ENCODE assay signal across 21 mouse cellular contexts in genomic region chr13:89849955-89850354, GRCm38 (mm10).
DNase-seq lines count a peak whose midpoint lies in the region; ATAC-seq lines count a peak whose summit lies in the region.
"Had no signal": no experiment of that assay in that cellular context is flagged by ENCODE, and none has a peak within 500 bp of the region (broad histone marks: within the 10 kb centered on the region; RNA-seq: fewer than 3 reads in every experiment).

No protein-coding gene starts in this region.

- no peak for DNase-seq in cerebellum, adult 8-10 months
- peak; percentile 1 for DNase-seq in left cerebral cortex, adult 11 months (ENCODE audit: low spot score)
- DNase-seq in left cerebral cortex, postnatal 10 days (ENCODE audit: extremely low spot score in 1 of 2, low spot score in 2 of 2) = no peak
- DNase-seq in cerebellum, postnatal 14 days = peak; percentile 2 to 5
- DNase-seq in layer of hippocampus, adult 9-11 months = peak; percentile 55
- no peak for DNase-seq in embryo, embryonic 10.5 days (ENCODE audit: low spot score)
- no peak for DNase-seq in spleen, postnatal 14 days (ENCODE audit: low spot score in 2 of 2)
- DNase-seq: adrenal gland, adult 8-10 months; gastrocnemius, postnatal 10 days; heart, adult 11 months; heart, postnatal 10 days; kidney, adult 9 months; kidney, postnatal 14 days; liver, postnatal 0 days; lung, postnatal 10 days; right cerebral cortex, postnatal 14 days; thymus, postnatal 25 days had no signal

- intact Hi-C loops in left cerebral cortex, postnatal 10 days (cut with DNase I) = no loop called here

- 0 out of 2 replicates have a peak, but pooled peaks have one; percentile 31 for ATAC-seq in cerebellum, adult (ENCODE audit: insufficient number of reproducible peaks, low FRiP score, low TSS enrichment)
- ATAC-seq: activated CD4-positive, CD25-positive, alpha-beta regulatory T cell, adult 4 months; hindbrain, embryonic 16.5 days; intestine, embryonic 15.5 days; liver, postnatal 0 days had no signal

Comparison
In these comparisons a context has a peak if more than half of its experiments do, and no peak if none do; other contexts are left out.
1. DNase-seq: peak in left cerebral cortex, adult 11 months (single experiment), cerebellum, postnatal 14 days (2 of 2) and layer of hippocampus, adult 9-11 months (single experiment); none in cerebellum, adult 8-10 months (single experiment), left cerebral cortex, postnatal 10 days (0 of 2), embryo, embryonic 10.5 days (single experiment) and spleen, postnatal 14 days (0 of 2).